Mouse (Mus musculus) stomach, postnatal 0 days (tissue): ENCODE measurements around the gene Ncln.

Experiments used
- CTCF ChIP-seq: IDR thresholded peaks from 2 replicates; pipeline ENCODE4 v1.5.1; 2016; ENCODE audit warnings: antibody characterized with exemption, low read depth, mild to moderate bottlenecking, moderate library complexity
- EP300 ChIP-seq: optimal IDR thresholded peaks from 2 replicates; pipeline ENCODE3; 2016; ENCODE audit warnings: antibody characterized with exemption

- TF ChIP-seq CTCF (no peak), EP300 (no peak)
Measured at GRCm38 (mm10) chr10:81450641-81451364, 45.4 kb downstream of the Ncln start.
